Mouse (Mus musculus) thymus, adult 2 months (tissue): Measurements from ENCODE around the gene Ticrr. TPM values are rescaled to one million over a fixed set of nuclear protein-coding genes. Genes with fewer than 3 reads are reported as not detected.

ENCODE experiments used
- DNase-seq: peaks from one replicate; pipeline ENCODE4 v3.0.0; 2021
- H3K27ac ChIP-seq: fragments of 200-500 bp; 2 replicates; pipeline ENCODE4 v1.5.1; 2012; ENCODE audit warnings: low read length, control low read depth; ENCODE audit not compliant: control insufficient read depth, insufficient read depth
- H3K27me3 ChIP-seq: fragments of 200-500 bp; 2 replicates; pipeline ENCODE4 v1.6.1; 2012; ENCODE audit warnings: mild to moderate bottlenecking, low read length, moderate library complexity, mixed read lengths; ENCODE audit not compliant: control insufficient read depth, insufficient read depth
- H3K36me3 ChIP-seq: fragments of 200-500 bp; 2 replicates; pipeline ENCODE4 v1.6.1; 2012; ENCODE audit warnings: mild to moderate bottlenecking, low read length, moderate library complexity; ENCODE audit not compliant: control insufficient read depth, insufficient read depth
- H3K4me1 ChIP-seq: fragments of 200-500 bp; replicated peaks from 2 replicates; pipeline ENCODE4 v1.6.1; 2012; ENCODE audit warnings: low read length; ENCODE audit not compliant: control insufficient read depth, insufficient read depth
- H3K4me3 ChIP-seq: fragments of 200-500 bp; 2 replicates; pipeline ENCODE4 v1.5.1; 2012; ENCODE audit warnings: mild to moderate bottlenecking, low read length, control low read depth, moderate library complexity; ENCODE audit not compliant: control insufficient read depth, insufficient read depth
- CTCF ChIP-seq: fragments of 200-500 bp; IDR thresholded peaks from 2 replicates; pipeline ENCODE4 v1.5.1; 2012; ENCODE audit warnings: mild to moderate bottlenecking, control low read depth, low read length, moderate library complexity, borderline replicate concordance; ENCODE audit not compliant: control insufficient read depth, poor library complexity, insufficient read depth; ENCODE audit errors: extremely low read depth
- POLR2A ChIP-seq: fragments of 200-500 bp; IDR thresholded peaks from 2 replicates; pipeline ENCODE4 v1.6.1; 2012; ENCODE audit warnings: mild to moderate bottlenecking, low read length, control low read depth, moderate library complexity; ENCODE audit not compliant: control insufficient read depth, poor library complexity, insufficient read depth; ENCODE audit errors: extremely low read depth
- WGBS: fragments of 180-500 bp; shearing (Covaris S2); methylation state at CpG from one replicate; pipeline ENCODE4 v1.1.7; 2018; 5-methylcytosine and 5-hydroxymethylcytosine counted together
- polyA plus RNA-seq: library from polyadenylated mRNA; depleted of rRNA; stranded (reverse); fragments of >200 nt; gene quantifications from 2 replicates; pipeline ENCODE4 v1.2.3, GENCODE M21; 2012

Gene Ticrr
- polyA plus RNA-seq, 1 experiment: 7.7 TPM

DNA sequence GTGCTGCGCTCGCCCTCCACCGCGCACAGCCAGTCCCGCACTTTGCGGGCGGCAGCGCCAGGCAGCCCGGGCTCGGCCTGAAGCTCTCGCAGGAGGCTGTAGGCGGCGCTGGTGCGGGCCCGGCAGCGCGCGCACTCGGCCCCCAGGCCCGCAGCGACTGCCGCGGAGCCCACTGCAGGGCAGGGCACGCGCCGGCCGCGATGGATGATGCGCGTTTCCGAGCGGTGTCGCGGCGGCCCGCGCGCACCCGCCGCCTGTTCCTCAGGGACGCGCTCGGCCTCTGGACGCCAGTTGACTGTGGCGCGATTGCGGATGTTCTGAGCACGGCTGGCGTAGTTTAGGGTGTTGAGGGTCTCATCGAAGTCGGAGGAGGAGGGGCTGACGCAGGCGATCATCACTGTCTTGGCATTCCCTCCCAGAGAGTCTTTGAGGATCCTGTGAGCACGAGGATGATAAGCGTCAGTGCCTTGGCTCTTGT is 50.2 kb downstream of the Ticrr start:
- Histone ChIP-seq H3K27ac (no peak overlapping the region), H3K4me3 (no peak overlapping the region; the same call in 1 of the 2 replicates), H3K36me3 (no peaks in the 10 kb centered on the region), H3K27me3 (no peaks in the 10 kb centered on the region; the same call in 1 of the 2 replicates), H3K4me1 (peaks cover 10% of the 10 kb centered on the region)
- TF ChIP-seq POLR2A: no peak
- peak; percentile 53; the same call in 1 of the 2 replicates for TF ChIP-seq CTCF
- no peak for DNase-seq
- 32% methylated on average over 55 of the region's 55 CpGs for WGBS

DNA sequence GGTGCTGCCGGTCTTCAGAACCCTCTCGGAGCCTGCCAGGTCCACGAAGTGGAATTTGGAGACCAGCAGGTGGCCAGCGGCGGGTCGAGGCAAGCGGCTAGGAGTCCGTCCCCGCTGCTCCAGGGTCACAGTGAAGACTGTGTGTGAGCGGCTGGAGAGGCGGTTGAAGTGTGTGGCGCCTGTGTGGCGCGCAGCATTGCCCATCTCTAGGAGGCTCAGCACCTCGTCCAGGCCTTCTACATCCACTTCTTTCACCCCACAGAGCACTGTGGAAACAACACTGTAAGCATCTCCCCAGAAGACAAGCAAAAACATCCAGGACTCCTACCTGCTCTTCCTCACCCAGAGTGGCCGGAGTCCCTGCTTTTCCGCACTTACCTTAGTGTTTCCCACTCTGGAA is 50.8 kb downstream of the Ticrr start:
- no peak overlapping the region for H3K27ac ChIP-seq
- TF ChIP-seq POLR2A (no peak), CTCF (no peak)
- H3K4me3 ChIP-seq: no peak overlapping the region
- H3K36me3 ChIP-seq: no peaks in the 10 kb centered on the region
- H3K4me1 ChIP-seq: peaks cover 12% of the 10 kb centered on the region
- WGBS: 91% methylated on average over 17 of the region's 17 CpGs
- no peaks in the 10 kb centered on the region; the same call in 1 of the 2 replicates for H3K27me3 ChIP-seq
- no peak for DNase-seq

DNA sequence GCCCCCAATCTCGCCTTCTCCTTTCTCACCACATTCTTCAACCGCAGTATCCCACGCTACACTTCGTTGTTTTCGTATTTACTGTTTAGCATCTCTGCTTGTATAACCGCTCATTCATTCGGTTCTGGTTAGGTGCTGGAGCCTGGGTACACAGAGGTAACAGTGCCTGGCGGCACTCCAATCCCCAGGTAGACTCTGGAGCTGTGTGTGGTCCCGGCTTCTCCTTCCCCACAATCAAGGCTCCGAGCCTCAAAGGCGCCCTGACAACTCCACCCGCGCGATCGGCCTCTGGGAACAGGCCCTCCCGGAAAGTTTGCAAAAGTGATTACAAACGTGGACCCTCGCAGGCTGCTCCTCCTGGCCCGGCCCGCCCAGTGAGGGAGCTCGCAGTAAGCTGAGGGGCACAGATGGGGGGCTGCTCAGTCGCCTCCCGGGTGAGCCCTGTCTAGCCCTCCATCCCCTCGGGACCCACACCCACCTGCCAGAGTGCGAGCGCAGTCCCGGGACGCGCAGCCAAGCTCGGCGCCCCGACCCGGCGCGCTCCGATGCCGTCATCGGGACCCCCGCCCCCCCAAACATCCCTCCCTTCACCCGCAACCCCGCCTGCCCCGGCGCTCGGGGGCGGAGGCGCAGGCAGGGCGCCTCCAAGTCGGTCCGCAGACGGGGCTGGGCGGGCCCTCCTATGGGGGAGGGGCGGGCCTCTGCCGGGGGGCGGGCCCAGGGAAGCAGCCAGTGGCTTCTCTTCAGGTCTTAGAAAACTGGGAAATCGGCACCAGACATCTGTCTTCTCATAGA is 55.4 kb downstream of the Ticrr start, which contains the start of gene Kif7:
Gene Kif7 (minus strand): TSS at position 534 of the 795 bp plus-strand sequence.
- peak within 1 kb of the TSS; percentile 56 for H3K4me3 ChIP-seq
- no peaks in the 10 kb centered on the region; the same call in 1 of the 2 replicates for H3K27me3 ChIP-seq
- WGBS: under 1% methylated on average over 55 of the region's 55 CpGs
- 0 out of 2 replicates have a peak, but pooled peaks have one; percentile 30 for TF ChIP-seq CTCF
- TF ChIP-seq POLR2A: no peak
- DNase-seq: peak; percentile 83
- H3K27ac ChIP-seq: no peak within 1 kb of the TSS
- peaks cover 6% of the 10 kb centered on the region for H3K4me1 ChIP-seq
- no peaks in the 10 kb centered on the region for H3K36me3 ChIP-seq

DNA sequence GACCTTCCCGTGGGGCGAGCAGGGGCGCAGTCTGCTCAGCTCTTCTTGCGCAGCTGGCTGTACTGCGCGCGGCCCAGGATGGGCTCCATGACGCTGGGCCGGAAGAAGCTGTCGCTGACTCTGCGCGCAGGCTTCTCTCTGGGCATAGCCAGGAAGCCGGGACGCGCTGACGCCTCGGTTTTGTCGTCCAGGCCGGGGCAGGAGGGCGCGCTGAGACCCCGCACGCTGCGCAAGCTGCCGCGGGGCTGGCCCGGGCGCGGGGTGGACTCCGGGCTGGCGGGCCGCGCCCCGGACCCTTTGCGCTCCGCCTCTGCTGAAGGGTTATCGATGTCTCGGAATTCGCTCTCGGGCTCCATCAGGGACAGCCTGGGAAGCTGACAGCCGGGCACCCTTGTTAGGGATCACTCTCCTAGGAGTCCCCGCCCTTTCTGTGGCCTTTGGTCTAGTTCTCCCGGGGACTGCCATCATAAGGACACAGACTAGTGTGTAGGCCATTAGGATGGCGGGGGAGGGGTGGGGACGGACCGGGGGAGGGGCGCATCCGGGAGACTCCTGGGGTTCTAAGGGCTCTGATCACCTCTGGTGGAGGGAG is 61.5 kb downstream of the Ticrr start:
- H3K36me3 ChIP-seq: no peaks in the 10 kb centered on the region
- no peak overlapping the region for H3K27ac ChIP-seq
- peak overlapping the region; percentile 56 for H3K4me3 ChIP-seq
- 2% methylated on average over 48 of the region's 48 CpGs for WGBS
- DNase-seq: peak; percentile 79
- peaks cover 4% of the 10 kb centered on the region for H3K4me1 ChIP-seq
- TF ChIP-seq POLR2A: no peak
- TF ChIP-seq CTCF: 0 out of 2 replicates have a peak, but pooled peaks have one; percentile 48
- no peaks in the 10 kb centered on the region for H3K27me3 ChIP-seq

DNA sequence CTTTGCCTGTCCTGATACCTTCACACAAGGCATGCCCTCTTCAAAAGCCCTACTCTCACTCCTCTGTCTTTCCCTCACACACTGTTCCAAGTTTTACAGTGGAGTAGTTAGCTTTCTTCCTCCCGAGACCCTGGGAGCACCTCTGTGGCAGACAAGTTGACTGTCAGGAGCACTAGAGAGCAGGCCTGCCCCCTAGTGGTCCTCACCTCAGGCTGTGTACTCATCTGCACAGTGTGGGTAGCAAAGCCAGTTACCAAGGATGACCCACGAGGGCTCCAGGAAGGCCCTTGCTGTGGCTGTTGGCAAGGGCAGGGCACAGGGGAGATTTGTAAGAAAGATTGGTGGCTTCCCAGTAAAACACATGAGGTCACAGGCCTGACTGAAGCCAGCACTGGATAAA is 67.1 kb downstream of the Ticrr start:
- Histone ChIP-seq H3K27ac (no peak overlapping the region), H3K36me3 (no peaks in the 10 kb centered on the region), H3K4me3 (no peak overlapping the region), H3K27me3 (no peaks in the 10 kb centered on the region; the same call in 1 of the 2 replicates), H3K4me1 (no peaks in the 10 kb centered on the region)
- WGBS: 20% methylated on average over 2 of the region's 2 CpGs
- TF ChIP-seq POLR2A (no peak), CTCF (peak; percentile 80; the same call in 1 of the 2 replicates)
- DNase-seq: peak; percentile 73

DNA sequence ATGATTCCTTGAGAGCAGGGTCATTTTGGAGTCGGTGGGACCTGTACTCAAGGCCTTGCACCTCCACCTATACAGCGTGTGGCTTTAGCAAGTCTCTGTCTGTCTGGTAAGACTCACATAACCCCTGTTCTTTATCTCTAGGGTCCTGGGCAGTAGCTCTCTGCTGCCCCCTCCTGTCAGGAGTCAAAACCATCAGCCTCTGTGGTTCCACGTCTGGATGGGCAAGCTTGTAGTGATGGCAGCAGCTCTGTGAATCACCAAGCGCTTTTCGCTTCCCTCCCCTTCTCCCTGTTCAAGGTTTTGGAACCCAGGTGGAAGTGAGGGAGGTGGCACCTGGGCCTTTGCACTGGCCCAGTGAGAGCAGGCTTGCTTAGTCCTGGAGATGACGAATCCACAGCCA is 68.2 kb downstream of the Ticrr start:
- 35% methylated on average over 6 of the region's 6 CpGs for WGBS
- H3K27me3 ChIP-seq: no peaks in the 10 kb centered on the region; the same call in 1 of the 2 replicates
- H3K27ac ChIP-seq: no peak overlapping the region
- H3K4me1 ChIP-seq: no peaks in the 10 kb centered on the region
- peak; percentile 77 for DNase-seq
- no peak for TF ChIP-seq POLR2A
- TF ChIP-seq CTCF: peak; percentile 72; the same call in 1 of the 2 replicates
- H3K36me3 ChIP-seq: no peaks in the 10 kb centered on the region
- no peak overlapping the region for H3K4me3 ChIP-seq
